8 mouse cellular contexts compared by ENCODE assay signal in the genomic region with DNA sequence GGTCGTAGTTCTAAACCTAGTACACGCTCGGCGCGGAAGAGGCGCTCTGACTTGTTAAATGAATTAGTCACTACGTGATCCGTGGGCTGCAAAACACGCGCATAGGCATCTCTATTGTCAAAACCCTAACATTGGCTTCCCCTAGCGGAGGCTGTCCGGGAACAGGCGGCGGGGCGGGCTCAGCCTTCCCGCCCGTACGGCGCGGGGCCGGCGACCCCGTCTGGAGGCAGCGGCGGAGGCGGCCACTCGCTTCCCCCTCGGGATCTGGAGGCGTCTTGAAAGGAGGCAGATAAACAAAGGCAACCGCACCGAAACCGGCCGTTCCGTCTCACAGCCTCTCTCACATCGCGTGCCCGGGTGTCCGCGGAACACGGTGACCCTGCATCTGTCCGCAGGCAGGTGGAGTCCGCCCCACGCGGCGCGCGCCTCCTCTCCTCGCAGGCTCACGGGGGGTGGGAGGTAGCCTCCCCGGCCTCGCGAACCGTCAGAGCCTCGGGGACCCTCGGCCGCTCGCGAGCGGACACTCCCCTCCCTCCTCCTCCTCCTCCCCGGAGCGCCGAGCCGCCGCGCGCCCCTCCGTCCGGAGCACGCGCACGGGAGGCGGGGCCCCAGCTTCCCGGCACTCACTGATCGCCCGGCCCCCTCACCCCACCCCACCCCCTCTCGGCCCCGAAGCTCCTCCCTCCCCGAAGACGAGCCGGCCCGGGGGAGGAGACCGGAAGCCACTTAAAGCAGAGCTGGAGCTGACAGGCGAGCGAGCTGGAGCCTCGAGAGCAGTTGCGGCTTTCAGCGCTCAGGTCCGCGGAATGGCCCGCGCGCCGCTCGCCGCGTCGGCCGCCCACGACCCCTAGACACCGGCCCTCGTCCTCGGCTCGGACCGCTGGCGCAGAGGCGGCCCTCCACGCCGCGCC. TPM values are rescaled to one million over a fixed set of nuclear protein-coding genes. Genes with fewer than 3 reads are reported as not detected.
A peak's percentile ranks its signal among the peaks of the same experiment; 100 is the strongest.
DNase-seq lines count a peak whose midpoint lies in the region; ATAC-seq lines count a peak whose summit lies in the region.

Gene Tiparp, plus strand, starts transcription at position 720 of the 911 bp plus-strand sequence.

- peak within 1 kb of the TSS; percentile 94 for H3K9ac ChIP-seq in hindbrain, embryonic 14.5 days

- H3K4me3 ChIP-seq in hindbrain, embryonic 14.5 days (replicated peaks; ENCODE audit: low read length): peak within 1 kb of the TSS; percentile 79

- no peaks in the 10 kb centered on the region for H3K27me3 ChIP-seq in hindbrain, embryonic 14.5 days (ENCODE audit: control insufficient read depth, insufficient read depth, low read length)

- peak; percentile 95 for ATAC-seq in hindbrain, embryonic 14.5 days (ENCODE audit: low FRiP score)

- no peaks in the 10 kb centered on the region for H3K9me3 ChIP-seq in hindbrain, embryonic 14.5 days (ENCODE audit: control insufficient read depth, low read length)

- WGBS in hindbrain, embryonic 14.5 days: under 1% methylated on average over 82 of the region's 109 CpGs

- peak within 1 kb of the TSS; percentile 99 for H3K27ac ChIP-seq in hindbrain, embryonic 14.5 days

- H3K36me3 ChIP-seq in hindbrain, embryonic 14.5 days (replicated peaks; ENCODE audit: control insufficient read depth, insufficient read depth): no peaks in the 10 kb centered on the region

- peak; percentile 94 for DNase-seq in R1 (ENCODE audit: low read depth, low spot score)
- peak; percentile 89 to 93 for DNase-seq in cerebellum, postnatal 25 days
- DNase-seq in frontal cortex, postnatal 25 days (ENCODE audit: low spot score in 2 of 2): peak; percentile 74 to 83
- DNase-seq in hindbrain, embryonic 14.5 days (ENCODE audit: low spot score): peak; percentile 92
- DNase-seq in layer of hippocampus, postnatal 36 days: peak; percentile 88 to 89
- peak; percentile 92 for DNase-seq in lung, postnatal 36 days
- DNase-seq in retina, postnatal 1 day: peak; percentile 98
- DNase-seq in urinary bladder, adult 18-20 months (ENCODE audit: low spot score in 2 of 2): peak; percentile 89 to 94

- H3K4me2 ChIP-seq in hindbrain, embryonic 14.5 days (replicated peaks): peak within 1 kb of the TSS; percentile 77

- H3K4me1 ChIP-seq in hindbrain, embryonic 14.5 days (replicated peaks; ENCODE audit: control insufficient read depth, insufficient read depth, low read length): peaks cover 6% of the 10 kb centered on the region

RNA-seq across cellular contexts. Expression of gene Tiparp, which starts in this region (rescaled TPM):
- polyA plus RNA-seq in hindbrain, embryonic 14.5 days (2014; fragmentation: Nextera tagmentation; extraction: Ambion mirVana): 30.8 and 32.2 TPM in 2 replicates
- 10 to 100 TPM; 17.7 to 19.2 TPM for total RNA-seq in layer of hippocampus, postnatal 36 days (2021)

Comparison
In these comparisons a context has a peak if more than half of its experiments do, and no peak if none do; other contexts are left out.
1. Peak in every context shown above with its lines: DNase-seq, ATAC-seq, H3K4me3 ChIP-seq and H3K27ac ChIP-seq.